Comparison of ENCODE assay signal across 9 mouse cellular contexts in the genomic region with DNA sequence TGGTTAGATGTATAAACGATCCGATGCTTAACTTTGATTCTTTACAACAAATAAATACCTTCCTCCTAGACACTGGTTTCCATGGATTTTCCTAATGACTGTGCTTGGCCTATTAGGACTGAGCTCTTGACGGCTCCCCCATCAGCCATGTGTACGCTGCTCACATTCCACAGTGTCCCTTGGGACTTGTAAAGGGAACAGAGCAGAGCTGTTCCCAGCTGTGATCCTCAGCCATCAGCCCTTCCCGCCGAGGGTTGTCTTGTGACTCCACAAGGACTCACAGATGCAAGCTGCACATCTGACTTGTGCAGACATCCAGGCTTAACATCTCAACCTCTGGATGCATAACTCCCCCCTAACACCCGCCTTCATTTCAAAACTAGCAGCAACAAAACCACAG.
DNase-seq lines count a peak whose midpoint lies in the region; ATAC-seq lines count a peak whose summit lies in the region.
"Had no signal": no experiment of that assay in that cellular context is flagged by ENCODE, and none has a peak within 500 bp of the region (broad histone marks: within the 10 kb centered on the region; RNA-seq: fewer than 3 reads in every experiment).

No protein-coding gene starts in this region.

- no peaks in the 10 kb centered on the region for H3K9me3 ChIP-seq in midbrain, embryonic 10.5 days (replicated peaks)
- no peaks in the 10 kb centered on the region for H3K9me3 ChIP-seq in midbrain, embryonic 16.5 days (replicated peaks; ENCODE audit: control insufficient read depth, low read length, poor library complexity, severe bottlenecking)
- H3K9me3 ChIP-seq in limb, embryonic 11.5 days (ENCODE audit: control insufficient read depth, low read length) = no peaks in the 10 kb centered on the region
- H3K9me3 ChIP-seq in stomach, embryonic 16.5 days (replicated peaks; ENCODE audit: control insufficient read depth, low read length) = no peaks in the 10 kb centered on the region
- H3K9me3 ChIP-seq: G1E had no signal

- WGBS in midbrain, embryonic 10.5 days = 38% methylated on average over 7 of the region's 7 CpGs
- WGBS in midbrain, embryonic 16.5 days = 18% methylated on average over 7 of the region's 7 CpGs
- 23% methylated on average over 7 of the region's 7 CpGs for WGBS in limb, embryonic 11.5 days
- 30% methylated on average over 7 of the region's 7 CpGs for WGBS in stomach, embryonic 16.5 days

- no peak for ATAC-seq in midbrain, embryonic 16.5 days
- ATAC-seq in limb, embryonic 11.5 days (ENCODE audit: insufficient number of reproducible peaks, low FRiP score, low TSS enrichment, low read depth) = peak; percentile 80
- ATAC-seq in stomach, embryonic 16.5 days (ENCODE audit: insufficient read depth, low FRiP score) = peak; percentile 77; the same call in 1 of the 2 replicates
- no peak for ATAC-seq in megakaryocyte, adult 5-6 weeks (ENCODE audit: poor library complexity, severe bottlenecking)

- no peak for DNase-seq in midbrain, embryonic 10.5 days (ENCODE audit: low spot score)
- DNase-seq in heart, postnatal 14 days = peak; percentile 61
- DNase-seq in limb, embryonic 11.5 days (ENCODE audit: low spot score) = peak; percentile 71
- no peak for DNase-seq in right cerebral cortex, postnatal 14 days
- DNase-seq in layer of hippocampus, adult 9-10 months (ENCODE audit: low spot score) = no peak

- peak overlapping the region; percentile 81 for H3K27ac ChIP-seq in midbrain, embryonic 10.5 days (replicated peaks)
- no peak overlapping the region for H3K27ac ChIP-seq in midbrain, embryonic 16.5 days (ENCODE audit: low read length)
- H3K27ac ChIP-seq in limb, embryonic 11.5 days (replicated peaks; ENCODE audit: low read depth, low read length) = no peak overlapping the region
- H3K27ac ChIP-seq in stomach, embryonic 16.5 days (ENCODE audit: low read length) = 0 out of 2 replicates have a peak overlapping the region, but pooled peaks have one; percentile 40

- H3K36me3 ChIP-seq in midbrain, embryonic 10.5 days = no peaks in the 10 kb centered on the region
- H3K36me3 ChIP-seq in midbrain, embryonic 16.5 days (ENCODE audit: control insufficient read depth, insufficient read depth, low read length) = no peaks in the 10 kb centered on the region
- no peaks in the 10 kb centered on the region for H3K36me3 ChIP-seq in limb, embryonic 11.5 days (ENCODE audit: control insufficient read depth, insufficient read depth, low read length)
- H3K36me3 ChIP-seq in stomach, embryonic 16.5 days (ENCODE audit: control insufficient read depth, insufficient read depth, low read length) = no peaks in the 10 kb centered on the region
- H3K36me3 ChIP-seq: G1E had no signal

- H3K4me3 ChIP-seq in midbrain, embryonic 10.5 days = no peak overlapping the region
- no peak overlapping the region for H3K4me3 ChIP-seq in midbrain, embryonic 16.5 days (ENCODE audit: low read depth, low read length)
- no peak overlapping the region for H3K4me3 ChIP-seq in limb, embryonic 11.5 days (ENCODE audit: low read depth, low read length)
- no peak overlapping the region for H3K4me3 ChIP-seq in stomach, embryonic 16.5 days (replicated peaks; ENCODE audit: low read length)

- intact Hi-C loops in heart, postnatal 14 days (cut with DNase I) = loop anchor here (5.0 kb wide), 1 partner anchor 53 kb away; no protein-coding TSS in a partner anchor

- H3K9ac ChIP-seq in midbrain, embryonic 16.5 days (ENCODE audit: low read depth, low read length) = no peak overlapping the region
- no peak overlapping the region for H3K9ac ChIP-seq in limb, embryonic 11.5 days (ENCODE audit: low read length)
- H3K9ac ChIP-seq in stomach, embryonic 16.5 days (ENCODE audit: low read length) = no peak overlapping the region

- no peak overlapping the region for H3K4me2 ChIP-seq in midbrain, embryonic 16.5 days (ENCODE audit: low read length)
- H3K4me2 ChIP-seq in limb, embryonic 11.5 days (ENCODE audit: low read depth, severe bottlenecking) = no peak overlapping the region
- H3K4me2 ChIP-seq in stomach, embryonic 16.5 days (ENCODE audit: low read depth, low read length) = no peak overlapping the region

- no peaks in the 10 kb centered on the region; the same call in 1 of the 2 replicates for H3K27me3 ChIP-seq in midbrain, embryonic 10.5 days (ENCODE audit: low read depth, poor library complexity, severe bottlenecking)
- no peaks in the 10 kb centered on the region for H3K27me3 ChIP-seq in midbrain, embryonic 16.5 days (ENCODE audit: control insufficient read depth, insufficient read depth, low read depth, low read length)
- no peaks in the 10 kb centered on the region for H3K27me3 ChIP-seq in limb, embryonic 11.5 days (ENCODE audit: control insufficient read depth, insufficient read depth, low read length)
- no peaks in the 10 kb centered on the region for H3K27me3 ChIP-seq in stomach, embryonic 16.5 days (ENCODE audit: control insufficient read depth, insufficient read depth, low read length)

- peaks cover 72% of the 10 kb centered on the region for H3K4me1 ChIP-seq in midbrain, embryonic 10.5 days
- H3K4me1 ChIP-seq in midbrain, embryonic 16.5 days (ENCODE audit: control insufficient read depth, insufficient read depth, low read length) = peaks cover 26% of the 10 kb centered on the region
- peaks cover 42% of the 10 kb centered on the region for H3K4me1 ChIP-seq in limb, embryonic 11.5 days (ENCODE audit: control insufficient read depth, insufficient read depth, low read length)
- H3K4me1 ChIP-seq in stomach, embryonic 16.5 days (ENCODE audit: control insufficient read depth, insufficient read depth, low read length) = peaks cover 15% of the 10 kb centered on the region

Comparison
In these comparisons a context has a peak if more than half of its experiments do, and no peak if none do; other contexts are left out.
1. H3K27ac ChIP-seq: peak in midbrain, embryonic 10.5 days (single experiment) and stomach, embryonic 16.5 days (single experiment); none in midbrain, embryonic 16.5 days (single experiment) and limb, embryonic 11.5 days (single experiment).
2. DNase-seq: peak in heart, postnatal 14 days (2 of 2) and limb, embryonic 11.5 days (single experiment); none in midbrain, embryonic 10.5 days (single experiment), right cerebral cortex, postnatal 14 days (single experiment) and layer of hippocampus, adult 9-10 months (single experiment).
3. ATAC-seq: peak in limb, embryonic 11.5 days (single experiment) and stomach, embryonic 16.5 days (single experiment); none in midbrain, embryonic 16.5 days (single experiment) and megakaryocyte, adult 5-6 weeks (single experiment).